Mouse (Mus musculus) stomach, adult 2 months (tissue): ENCODE measurements around the gene Plcd1. TPM values are rescaled to one million over a fixed set of nuclear protein-coding genes. Genes with fewer than 3 reads are reported as not detected.

Experiments used
- polyA plus RNA-seq: library from polyadenylated mRNA; depleted of rRNA; stranded (reverse); fragments of >200 nt; gene quantifications from 2 replicates; pipeline ENCODE4 v1.2.3, GENCODE M21; 2012; rRNA removed

Gene Plcd1
- polyA plus RNA-seq, result 24.9 and 31.5 TPM in 2 replicates

GRCm38 (mm10) chr9:119093419-119094295, at the start of gene Plcd1:
TSS of gene Plcd1 (minus strand) at chr9:119093502.

GRCm38 (mm10) chr9:119101992-119102782, 8.9 kb upstream of the Plcd1 start, which contains the start of gene Dlec1:
TSS of gene Dlec1 (plus strand) at chr9:119102478.

GRCm38 (mm10) chr9:119052154-119052944, 41.0 kb downstream of the Plcd1 start, which contains the start of gene Vill:
TSS of gene Vill (plus strand) at chr9:119052778.

Other genes starting within 250 kb of the Plcd1 start
- gene Ctdspl, start 167.0 kb downstream of the Plcd1 start, polyA plus RNA-seq, result 8.8 and 9.5 TPM in 2 replicates
- gene Vill, start 40.7 kb downstream of the Plcd1 start, polyA plus RNA-seq, result 72.1 and 90.0 TPM in 2 replicates
- gene Dlec1, start 9.0 kb upstream of the Plcd1 start, polyA plus RNA-seq, result 0.26 and 1.2 TPM in 2 replicates
- 3.7 and 4.9 TPM in 2 replicates for gene Acaa1b, start 63.6 kb upstream of the Plcd1 start, polyA plus RNA-seq
- not detected in 2 replicates for gene Gm47289, start 65.7 kb upstream of the Plcd1 start, polyA plus RNA-seq
- not detected in 2 replicates for gene Slc22a13, start 115.6 kb upstream of the Plcd1 start, polyA plus RNA-seq
- 4.1 and 5.6 TPM in 2 replicates for gene Oxsr1, start 228.9 kb upstream of the Plcd1 start, polyA plus RNA-seq
- 248 and 519 TPM in 2 replicates for gene Acaa1a, start 246.2 kb upstream of the Plcd1 start, polyA plus RNA-seq
- 10.9 and 14.1 TPM in 2 replicates for gene Myd88, start 247.9 kb upstream of the Plcd1 start, polyA plus RNA-seq